Mouse (Mus musculus) cerebellum, postnatal 10 days (tissue): ENCODE measurements at regions not wholly inside any gene's neighbourhood (a gene's known extent, or its start where the extent isn't known, plus 50 kb on each side); places are given as distances from the start of the nearest gene placed in this dataset.
A peak's percentile ranks its signal among the peaks of the same experiment; 100 is the strongest.

Experiments
- DNase-seq, 2 experiments: peaks; one replicate each; pipeline ENCODE4 v3.0.0; 2021; ENCODE audit warnings: mixed read lengths in 2 of 2

- DNase-seq = no peak
These were observed 783.4 kb upstream of the Manea start for GRCm38 (mm10) chr4:27130108-27130507.

- DNase-seq = no peak
These were observed 771.3 kb upstream of the Manea start for GRCm38 (mm10) chr4:27117978-27118377.

GRCm38 (mm10) chr4:27117075-27117827 is 770.6 kb upstream of the Manea start:
- DNase-seq = no peak

- no peak for DNase-seq
These were observed 758.7 kb upstream of the Manea start for GRCm38 (mm10) chr4:27105436-27105835.

- DNase-seq = no peak
These were observed 749.6 kb upstream of the Manea start for GRCm38 (mm10) chr4:27096245-27096644.

GRCm38 (mm10) chr4:27049971-27050370 is 703.3 kb upstream of the Manea start:
- peak; percentile 40 to 58 for DNase-seq

- peak; percentile 20 to 56 for DNase-seq
These were observed 702.5 kb upstream of the Manea start for GRCm38 (mm10) chr4:27049226-27049625.
